Mouse (Mus musculus): ENCODE measurements around the gene Icam5. TPM values are rescaled to one million over a fixed set of nuclear protein-coding genes. Genes with fewer than 3 reads are reported as not detected.

Gene Icam5
- polyA plus RNA-seq, 1 experiment: 0.25 TPM

GRCm38 (mm10) chr9:20987953-20988352, 43.9 kb upstream of the Icam5 start:
- H3K4me2 ChIP-seq (ENCODE audit: low read depth): no peak overlapping the region

DNA sequence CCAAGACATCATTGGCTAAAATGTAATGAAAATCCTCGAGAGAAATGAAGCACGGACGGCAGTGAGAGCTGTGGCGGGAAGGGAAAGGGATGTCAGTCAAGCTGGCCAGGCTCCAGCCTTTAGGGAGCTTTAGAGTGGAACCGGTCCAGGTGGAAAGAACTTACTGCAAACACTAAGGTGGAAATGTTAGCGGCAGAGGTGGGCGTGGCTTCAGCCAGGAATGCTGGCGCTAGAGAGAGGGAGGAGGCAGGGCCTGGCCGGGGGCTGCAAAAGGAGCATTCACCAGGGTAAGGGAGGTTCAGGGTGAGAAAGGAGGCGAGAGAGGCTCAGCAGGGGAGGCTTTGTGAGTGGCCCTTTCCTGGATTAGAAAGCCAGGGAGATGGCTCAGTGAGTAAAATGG, 41.0 kb upstream of the Icam5 start:
- H3K4me3 ChIP-seq: no peak overlapping the region
- no peak overlapping the region for H3ac ChIP-seq (ENCODE audit: control insufficient read depth, insufficient read length)
- H3K36me3 ChIP-seq (ENCODE audit: control insufficient read depth, insufficient read depth): no peaks in the 10 kb centered on the region
- H3K4me2 ChIP-seq (ENCODE audit: low read depth): no peak overlapping the region
- peaks cover 14% of the 10 kb centered on the region for H3K27me3 ChIP-seq (ENCODE audit: control insufficient read depth, insufficient read depth, insufficient read length)
- TF ChIP-seq MYOD1 (IDR thresholded peaks at IDR 0.05; ENCODE audit: control insufficient read depth in 1 of 3, insufficient read length in 2 of 3, low read depth in 2 of 3) (no peak), POLR2AphosphoS2 (IDR thresholded peaks at IDR 0.05; ENCODE audit: insufficient read length, low read depth) (no peak), MAX (IDR thresholded peaks at IDR 0.05; ENCODE audit: low read depth) (no peak), E2F4 (IDR thresholded peaks at IDR 0.05; ENCODE audit: insufficient read depth) (no peak), TCF3 (IDR thresholded peaks at IDR 0.05; ENCODE audit: insufficient read length, low read depth) (no peak), REST (IDR thresholded peaks at IDR 0.05; ENCODE audit: insufficient read depth, insufficient read length) (no peak), POLR2A (IDR thresholded peaks at IDR 0.05; ENCODE audit: insufficient read length, low read depth) (no peak), CEBPB (IDR thresholded peaks at IDR 0.05; ENCODE audit: insufficient read depth, poor library complexity, severe bottlenecking) (no peak), USF1 (IDR thresholded peaks at IDR 0.05; ENCODE audit: low read depth) (no peak), TCF12 (IDR thresholded peaks at IDR 0.05; ENCODE audit: insufficient read depth, poor library complexity, severe bottlenecking) (no peak), SRF (IDR thresholded peaks at IDR 0.05; ENCODE audit: control insufficient read depth, insufficient read length, low read depth) (no peak)
- no peaks in the 10 kb centered on the region for H3K79me2 ChIP-seq (ENCODE audit: control insufficient read depth, insufficient read depth)

More at GRCm38 (mm10) chr9:20987953-20988352, 43.9 kb upstream of the Icam5 start:
- no peaks in the 10 kb centered on the region for H3K79me2 ChIP-seq (ENCODE audit: control insufficient read depth, insufficient read depth)
- H3K27me3 ChIP-seq (ENCODE audit: control insufficient read depth, insufficient read depth, insufficient read length): peaks cover 14% of the 10 kb centered on the region
- H3K4me3 ChIP-seq: no peak overlapping the region
- no peaks in the 10 kb centered on the region for H3K36me3 ChIP-seq (ENCODE audit: control insufficient read depth, insufficient read depth)
- H3ac ChIP-seq (ENCODE audit: control insufficient read depth, insufficient read length): no peak overlapping the region
- TF ChIP-seq POLR2AphosphoS2 (IDR thresholded peaks at IDR 0.05; ENCODE audit: insufficient read length, low read depth) (no peak), MYOD1 (IDR thresholded peaks at IDR 0.05; ENCODE audit: control insufficient read depth in 1 of 3, insufficient read length in 2 of 3, low read depth in 2 of 3) (no peak), SRF (IDR thresholded peaks at IDR 0.05; ENCODE audit: control insufficient read depth, insufficient read length, low read depth) (no peak)

DNA sequence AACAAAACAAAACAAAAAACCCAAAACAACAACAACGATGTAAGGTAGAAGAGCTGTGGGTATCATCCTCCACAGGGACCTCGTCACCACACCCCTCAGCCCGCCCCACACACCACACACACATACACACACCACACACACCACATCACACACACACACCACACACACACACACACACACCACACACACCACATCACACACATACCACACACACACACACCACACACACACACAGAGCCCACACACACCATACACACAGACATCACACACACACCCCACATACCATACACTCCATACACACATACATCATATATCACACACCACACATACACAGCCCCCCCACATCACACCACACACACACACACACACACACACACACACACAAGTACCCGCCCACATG, 40.3 kb upstream of the Icam5 start:
- Histone ChIP-seq H3K4me2 (ENCODE audit: low read depth) (no peak overlapping the region), H3ac (ENCODE audit: control insufficient read depth, insufficient read length) (no peak overlapping the region), H3K4me3 (no peak overlapping the region), H3K27me3 (ENCODE audit: control insufficient read depth, insufficient read depth, insufficient read length) (peaks cover 14% of the 10 kb centered on the region), H3K36me3 (ENCODE audit: control insufficient read depth, insufficient read depth) (no peaks in the 10 kb centered on the region), H3K79me2 (ENCODE audit: control insufficient read depth, insufficient read depth) (no peaks in the 10 kb centered on the region)
- TF ChIP-seq SRF (IDR thresholded peaks at IDR 0.05; ENCODE audit: control insufficient read depth, insufficient read length, low read depth) (no peak), TCF12 (IDR thresholded peaks at IDR 0.05; ENCODE audit: insufficient read depth, poor library complexity, severe bottlenecking) (no peak), USF1 (IDR thresholded peaks at IDR 0.05; ENCODE audit: low read depth) (no peak), E2F4 (IDR thresholded peaks at IDR 0.05; ENCODE audit: insufficient read depth) (no peak), REST (IDR thresholded peaks at IDR 0.05; ENCODE audit: insufficient read depth, insufficient read length) (no peak), POLR2AphosphoS2 (IDR thresholded peaks at IDR 0.05; ENCODE audit: insufficient read length, low read depth) (no peak), MYOD1 (IDR thresholded peaks at IDR 0.05; ENCODE audit: control insufficient read depth in 1 of 3, insufficient read length in 2 of 3, low read depth in 2 of 3) (no peak), POLR2A (IDR thresholded peaks at IDR 0.05; ENCODE audit: insufficient read length, low read depth) (no peak), CEBPB (IDR thresholded peaks at IDR 0.05; ENCODE audit: insufficient read depth, poor library complexity, severe bottlenecking) (no peak), TCF3 (IDR thresholded peaks at IDR 0.05; ENCODE audit: insufficient read length, low read depth) (no peak)

DNA sequence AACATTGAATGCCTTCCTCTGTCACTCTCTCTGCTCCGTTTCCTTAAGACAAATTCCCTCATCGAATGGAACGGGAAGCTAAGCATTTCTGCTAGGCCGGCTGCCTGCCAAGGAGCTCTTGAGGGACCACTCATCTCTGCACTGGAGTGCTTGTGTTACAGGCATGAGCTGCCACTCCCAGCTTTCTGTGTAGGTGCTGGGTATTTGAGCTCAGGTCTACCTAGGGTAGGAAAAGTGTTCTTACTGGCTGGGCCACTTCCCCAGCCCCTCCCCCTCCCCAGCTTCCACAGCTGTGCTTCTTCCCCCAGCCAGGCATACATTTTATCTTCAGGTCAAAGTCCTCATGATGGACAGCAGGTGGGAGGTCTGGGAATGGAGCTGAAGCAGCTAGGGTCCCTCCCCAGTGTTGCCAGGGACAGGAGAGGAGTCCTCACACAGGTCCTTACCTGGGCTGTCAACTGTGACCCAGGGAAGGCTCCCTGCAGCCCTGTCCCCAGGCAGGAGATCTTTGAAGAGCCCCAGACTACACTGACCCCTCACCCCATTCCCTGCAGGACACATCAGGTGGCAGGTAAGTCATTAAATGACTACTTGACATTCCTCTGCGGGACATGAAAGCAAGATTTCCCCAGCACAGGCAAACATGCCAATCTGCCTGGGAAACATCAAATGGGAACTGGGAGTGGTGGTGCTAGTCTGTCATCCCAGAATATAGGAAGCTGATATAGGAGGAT, 38.5 kb upstream of the Icam5 start:
- Histone ChIP-seq H3K79me2 (ENCODE audit: control insufficient read depth, insufficient read depth) (no peaks in the 10 kb centered on the region), H3ac (ENCODE audit: control insufficient read depth, insufficient read length) (no peak overlapping the region), H3K27me3 (ENCODE audit: control insufficient read depth, insufficient read depth, insufficient read length) (peaks cover 7% of the 10 kb centered on the region), H3K4me2 (ENCODE audit: low read depth) (no peak overlapping the region), H3K4me3 (no peak overlapping the region), H3K36me3 (ENCODE audit: control insufficient read depth, insufficient read depth) (no peaks in the 10 kb centered on the region)
- no peak for TF ChIP-seq MYOD1 (IDR thresholded peaks at IDR 0.05; ENCODE audit: control insufficient read depth in 1 of 3, insufficient read length in 2 of 3, low read depth in 2 of 3)
- TF ChIP-seq MAX (IDR thresholded peaks at IDR 0.05; ENCODE audit: low read depth): no peak
- no peak for TF ChIP-seq POLR2AphosphoS2 (IDR thresholded peaks at IDR 0.05; ENCODE audit: insufficient read length, low read depth)
- TF ChIP-seq E2F4 (IDR thresholded peaks at IDR 0.05; ENCODE audit: insufficient read depth): no peak
- no peak for TF ChIP-seq TCF12 (IDR thresholded peaks at IDR 0.05; ENCODE audit: insufficient read depth, poor library complexity, severe bottlenecking)
- TF ChIP-seq TCF3 (IDR thresholded peaks at IDR 0.05; ENCODE audit: insufficient read length, low read depth): no peak
- no peak for TF ChIP-seq USF1 (IDR thresholded peaks at IDR 0.05; ENCODE audit: low read depth)
- TF ChIP-seq SRF (IDR thresholded peaks at IDR 0.05; ENCODE audit: control insufficient read depth, insufficient read length, low read depth): no peak
- no peak for TF ChIP-seq CEBPB (IDR thresholded peaks at IDR 0.05; ENCODE audit: insufficient read depth, poor library complexity, severe bottlenecking)
- no peak for TF ChIP-seq MYOG (IDR thresholded peaks at IDR 0.05; ENCODE audit: control insufficient read depth in 1 of 3, insufficient read depth in 1 of 3, insufficient read length in 2 of 3, low read depth in 2 of 3)
- no peak for TF ChIP-seq POLR2A (IDR thresholded peaks at IDR 0.05; ENCODE audit: insufficient read length, low read depth)
- TF ChIP-seq REST (IDR thresholded peaks at IDR 0.05; ENCODE audit: insufficient read depth, insufficient read length): no peak

DNA sequence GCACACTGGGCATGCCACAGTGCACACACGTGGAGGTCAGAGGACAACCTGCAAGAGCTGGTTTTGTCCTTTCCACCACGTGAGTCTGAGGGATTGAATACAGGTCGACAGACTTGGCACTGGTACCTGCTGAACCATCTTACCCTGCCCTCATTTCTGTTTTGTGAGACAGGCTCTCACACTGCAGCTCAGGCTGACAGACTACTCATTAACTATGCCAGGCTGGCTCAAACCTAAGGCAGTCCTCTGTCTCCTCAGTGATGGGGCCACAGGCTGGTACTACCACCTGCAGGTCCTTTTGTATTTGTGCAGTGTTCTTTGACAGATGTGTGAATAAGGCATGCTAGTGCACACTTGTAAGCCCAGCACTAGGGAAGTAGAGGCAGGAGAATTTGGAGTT, 36.8 kb upstream of the Icam5 start:
- Histone ChIP-seq H3K27me3 (ENCODE audit: control insufficient read depth, insufficient read depth, insufficient read length) (no peaks in the 10 kb centered on the region), H3ac (ENCODE audit: control insufficient read depth, insufficient read length) (no peak overlapping the region)
- no peak for TF ChIP-seq TCF3 (IDR thresholded peaks at IDR 0.05; ENCODE audit: insufficient read length, low read depth)
- TF ChIP-seq CEBPB (IDR thresholded peaks at IDR 0.05; ENCODE audit: insufficient read depth, poor library complexity, severe bottlenecking): no peak
- TF ChIP-seq TCF12 (IDR thresholded peaks at IDR 0.05; ENCODE audit: insufficient read depth, poor library complexity, severe bottlenecking): no peak
- no peak for TF ChIP-seq POLR2A (IDR thresholded peaks at IDR 0.05; ENCODE audit: insufficient read length, low read depth)
- TF ChIP-seq MYOG (IDR thresholded peaks at IDR 0.05; ENCODE audit: control insufficient read depth in 1 of 3, insufficient read depth in 1 of 3, insufficient read length in 2 of 3, low read depth in 2 of 3): no peak
- no peak for TF ChIP-seq MAX (IDR thresholded peaks at IDR 0.05; ENCODE audit: low read depth)
- no peak for TF ChIP-seq USF1 (IDR thresholded peaks at IDR 0.05; ENCODE audit: low read depth)
- no peak for TF ChIP-seq MYOD1 (IDR thresholded peaks at IDR 0.05; ENCODE audit: control insufficient read depth in 1 of 3, insufficient read length in 2 of 3, low read depth in 2 of 3)
- no peak for TF ChIP-seq E2F4 (IDR thresholded peaks at IDR 0.05; ENCODE audit: insufficient read depth)
- no peak for TF ChIP-seq SRF (IDR thresholded peaks at IDR 0.05; ENCODE audit: control insufficient read depth, insufficient read length, low read depth)
- TF ChIP-seq POLR2AphosphoS2 (IDR thresholded peaks at IDR 0.05; ENCODE audit: insufficient read length, low read depth): no peak
- no peak for TF ChIP-seq REST (IDR thresholded peaks at IDR 0.05; ENCODE audit: insufficient read depth, insufficient read length)

More for the DNA sequence above, 36.8 kb upstream of the Icam5 start:
- no peaks in the 10 kb centered on the region for H3K36me3 ChIP-seq (ENCODE audit: control insufficient read depth, insufficient read depth)
- H3K4me2 ChIP-seq (ENCODE audit: low read depth): no peak overlapping the region
- H3K4me3 ChIP-seq: no peak overlapping the region
- H3K79me2 ChIP-seq (ENCODE audit: control insufficient read depth, insufficient read depth): no peaks in the 10 kb centered on the region

Data from myocyte (in vitro differentiated cells).